Mouse (Mus musculus) G1E (cell line): Measurements from ENCODE around the gene Acsm4. TPM values are rescaled to one million over a fixed set of nuclear protein-coding genes. Genes with fewer than 3 reads are reported as not detected.

Experiments used
- ATAC-seq: 2 replicates; pipeline ENCODE4 v1.8.0; 2016; ENCODE audit warnings: mild to moderate bottlenecking; ENCODE audit not compliant: insufficient number of reproducible peaks, poor library complexity, low FRiP score, severe bottlenecking; ENCODE audit errors: extremely low read depth
- DNase-seq: peaks from one replicate; pipeline ENCODE4 v3.0.0; 2012; ENCODE audit warnings: low spot score
- H3K27me3 ChIP-seq: 2 replicates; pipeline ENCODE4 v1.6.1; 2012; ENCODE audit warnings: mild to moderate bottlenecking, low read length, inconsistent platforms; ENCODE audit not compliant: insufficient read depth
- H3K36me3 ChIP-seq: replicated peaks from 2 replicates; pipeline ENCODE3; 2012; ENCODE audit warnings: mild to moderate bottlenecking, inconsistent platforms
- H3K4me1 ChIP-seq: 2 replicates; pipeline ENCODE4 v1.6.1; 2012; ENCODE audit warnings: low read depth, low read length, inconsistent platforms, mixed read lengths; ENCODE audit not compliant: insufficient read depth
- H3K4me3 ChIP-seq: 2 replicates; pipeline ENCODE4 v1.5.1; 2012; ENCODE audit warnings: low read depth, mild to moderate bottlenecking, inconsistent platforms, low read length, moderate library complexity, mixed read lengths
- H3K9me3 ChIP-seq: replicated peaks from 2 replicates; pipeline ENCODE4 v1.6.1; 2012; ENCODE audit warnings: inconsistent platforms
- CTCF ChIP-seq: IDR thresholded peaks from 2 replicates; pipeline ENCODE4 v1.5.1; 2012; ENCODE audit warnings: low read depth, low read length, inconsistent platforms, mixed read lengths
- GATA1 ChIP-seq: IDR thresholded peaks from 2 replicates; pipeline ENCODE4 v1.6.1; 2012; ENCODE audit warnings: borderline replicate concordance, low read length, inconsistent platforms, mixed read lengths
- GATA2 ChIP-seq: IDR thresholded peaks from 2 replicates; pipeline ENCODE4 v1.6.1; 2012; ENCODE audit warnings: low read depth, low read length, inconsistent platforms, borderline replicate concordance
- POLR2AphosphoS5 ChIP-seq: IDR thresholded peaks from 2 replicates; pipeline ENCODE4 v1.6.1; 2012; ENCODE audit warnings: low read depth, low read length, inconsistent platforms; ENCODE audit not compliant: insufficient replicate concordance
- TAL1 ChIP-seq: conservative IDR thresholded peaks from 2 replicates; pipeline ENCODE4 v1.6.1; 2012; ENCODE audit warnings: low read depth, low read length, inconsistent platforms, mixed read lengths
- polyA plus RNA-seq: library from polyadenylated mRNA; stranded (reverse); fragments of >175 nt; gene quantifications from 2 replicates; pipeline ENCODE4 v1.2.3, GENCODE M21; 2012
- total RNA-seq, 2 experiments: library from RNA; stranded (forward) in 1 of 2; stranded (reverse) in 1 of 2; fragments of 200-1000 nt in 1 of 2; fragments of >200 nt in 1 of 2; fragmentation: Nextera tagmentation in 1 of 2; gene quantifications; 2 replicates each; pipeline ENCODE4 v1.2.3; 2014 to 2017

Gene Acsm4
- total RNA-seq (2014; fragmentation: Nextera tagmentation) (not detected in 2 replicates), total RNA-seq (2017) (not detected in 2 replicates), polyA plus RNA-seq (not detected in 2 replicates)

DNA sequence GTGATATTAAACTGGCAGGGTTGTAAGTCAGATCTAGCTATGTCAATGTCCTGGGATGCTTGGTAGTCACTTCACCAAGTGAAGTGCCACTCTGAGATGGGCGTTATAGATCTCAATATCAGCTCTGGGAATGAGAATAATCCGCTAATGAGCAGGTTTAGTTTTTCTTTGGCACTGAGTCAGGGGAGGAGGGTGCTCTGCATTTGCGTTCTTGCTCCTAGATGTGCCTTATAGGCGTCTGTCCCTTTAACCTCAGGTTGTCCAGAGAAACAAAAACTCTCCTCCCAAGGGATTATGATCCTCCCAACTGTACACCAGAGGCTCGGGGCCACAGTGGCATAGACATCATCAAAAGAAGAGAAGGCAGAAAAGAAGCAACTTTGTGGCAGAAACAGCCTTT lies at the start of gene Acsm4:
Gene Acsm4 (plus strand): TSS at position 301 of the 400 bp plus-strand sequence.
- ATAC-seq: no peak
- TF ChIP-seq CTCF (no peak), TAL1 (no peak), GATA1 (no peak), POLR2AphosphoS5 (no peak), GATA2 (no peak)
- no peaks in the 10 kb centered on the region for H3K4me1 ChIP-seq

DNA sequence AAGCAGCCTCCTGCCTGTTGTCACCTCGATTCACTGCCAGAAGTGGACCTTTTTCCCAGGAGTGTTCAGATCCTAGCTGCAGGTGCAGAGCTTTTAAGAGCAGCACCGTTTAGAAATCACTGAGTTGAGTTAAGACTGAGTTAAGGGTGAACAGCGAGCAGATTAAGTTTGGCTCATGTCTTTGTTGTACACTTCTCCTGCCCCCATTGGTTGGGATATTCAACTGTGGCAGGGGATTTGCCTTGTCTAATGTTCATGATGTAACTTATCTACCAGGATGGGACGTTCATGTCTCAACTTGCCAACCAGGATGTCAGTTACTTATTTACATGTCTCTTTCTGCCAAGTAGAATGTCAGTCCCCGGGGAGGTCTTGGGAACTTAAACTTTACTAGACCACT lies 47.5 kb upstream of the Acsm4 start:
- no peaks in the 10 kb centered on the region for H3K27me3 ChIP-seq
- ATAC-seq (no peak), DNase-seq (no peak)
- no peaks in the 10 kb centered on the region for H3K4me1 ChIP-seq
- H3K4me3 ChIP-seq: no peak overlapping the region
- no peaks in the 10 kb centered on the region for H3K36me3 ChIP-seq
- H3K9me3 ChIP-seq: no peaks in the 10 kb centered on the region
- no peak for TF ChIP-seq GATA1
- TF ChIP-seq TAL1: no peak
- TF ChIP-seq POLR2AphosphoS5: no peak
- no peak for TF ChIP-seq GATA2
- no peak for TF ChIP-seq CTCF

More for the DNA sequence above, at the start of gene Acsm4:
- Histone ChIP-seq H3K4me3 (no peak within 1 kb of the TSS), H3K27me3 (peaks cover 8% of the 10 kb centered on the region; the same call in 1 of the 2 replicates), H3K9me3 (no peaks in the 10 kb centered on the region), H3K36me3 (no peaks in the 10 kb centered on the region)
- DNase-seq: no peak

DNA sequence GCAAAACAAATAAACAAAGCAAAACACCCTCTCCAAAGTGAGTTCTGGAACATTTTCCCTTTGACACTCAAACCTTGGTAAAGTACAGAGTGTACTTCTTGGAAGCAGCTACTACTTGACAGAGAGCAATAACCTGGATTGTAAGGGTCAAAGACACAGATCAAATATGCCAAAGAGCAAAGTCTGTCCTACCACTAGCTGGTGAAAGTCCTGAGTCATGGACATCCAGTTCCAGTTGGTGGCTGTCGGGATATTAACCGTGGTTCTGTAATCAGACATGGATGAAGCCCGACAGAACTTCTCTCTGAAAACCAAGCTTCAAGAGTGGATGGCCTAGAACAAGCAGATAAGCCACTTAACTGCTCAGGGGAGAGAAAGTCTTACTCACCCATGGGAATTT lies 21.9 kb upstream of the Acsm4 start:
- H3K36me3 ChIP-seq: no peaks in the 10 kb centered on the region
- H3K27me3 ChIP-seq: 0 out of 2 replicates have a peak, but pooled peaks cover 4% of the 10 kb centered on the region
- no peak for DNase-seq
- no peaks in the 10 kb centered on the region for H3K9me3 ChIP-seq
- H3K4me3 ChIP-seq: no peak overlapping the region
- no peak for ATAC-seq
- TF ChIP-seq CTCF (no peak), TAL1 (no peak), GATA1 (no peak), GATA2 (no peak), POLR2AphosphoS5 (no peak)
- H3K4me1 ChIP-seq: no peaks in the 10 kb centered on the region

DNA sequence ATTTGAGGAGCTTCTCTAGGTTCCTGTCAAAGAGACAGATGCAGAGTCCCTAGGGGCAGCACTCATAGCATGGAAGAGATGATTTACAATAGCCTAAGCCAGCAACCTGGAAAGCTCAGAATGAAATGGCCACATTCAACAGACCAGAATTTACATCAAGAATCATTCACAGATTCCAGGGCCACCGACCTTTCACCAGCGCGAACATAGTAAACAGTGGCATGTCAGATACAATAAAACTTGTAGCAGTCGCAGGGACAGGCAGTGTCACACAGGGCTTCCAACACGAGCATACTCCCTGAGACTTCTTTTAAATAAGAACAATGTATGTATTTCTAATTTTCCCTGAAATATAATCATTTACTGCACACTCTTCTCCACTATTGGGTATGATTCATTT lies 19.4 kb upstream of the Acsm4 start:
- H3K4me3 ChIP-seq: no peak overlapping the region
- DNase-seq (no peak), ATAC-seq (no peak)
- H3K36me3 ChIP-seq: no peaks in the 10 kb centered on the region
- H3K4me1 ChIP-seq: no peaks in the 10 kb centered on the region
- 0 out of 2 replicates have a peak, but pooled peaks cover 4% of the 10 kb centered on the region for H3K27me3 ChIP-seq
- TF ChIP-seq POLR2AphosphoS5 (no peak), TAL1 (no peak), GATA2 (no peak), GATA1 (no peak), CTCF (no peak)
- H3K9me3 ChIP-seq: no peaks in the 10 kb centered on the region

DNA sequence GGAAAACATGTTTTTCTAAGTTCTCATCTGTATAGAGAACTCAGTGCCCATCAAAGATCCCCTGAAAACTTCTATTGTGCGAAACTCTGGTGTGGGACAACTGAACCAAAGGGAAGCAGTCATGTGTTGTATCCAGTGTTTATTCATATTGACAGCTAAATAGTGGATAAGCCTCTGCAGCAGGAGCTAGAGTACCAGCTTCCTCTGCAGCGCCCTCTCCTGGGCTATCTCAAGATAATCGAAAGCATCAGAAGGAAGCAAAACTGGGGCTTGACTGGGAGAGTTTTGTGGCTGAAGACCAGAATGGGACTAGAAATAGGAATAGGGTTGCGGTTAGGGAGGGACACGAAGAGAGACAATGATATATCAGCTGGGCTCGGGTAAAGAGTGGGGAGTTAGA lies 18.9 kb upstream of the Acsm4 start:
- ATAC-seq (no peak), DNase-seq (no peak)
- TF ChIP-seq GATA1 (no peak), GATA2 (no peak), CTCF (no peak), TAL1 (no peak), POLR2AphosphoS5 (no peak)
- Histone ChIP-seq H3K9me3 (no peaks in the 10 kb centered on the region), H3K4me3 (no peak overlapping the region), H3K4me1 (no peaks in the 10 kb centered on the region), H3K36me3 (no peaks in the 10 kb centered on the region), H3K27me3 (0 out of 2 replicates have a peak, but pooled peaks cover 4% of the 10 kb centered on the region)

DNA sequence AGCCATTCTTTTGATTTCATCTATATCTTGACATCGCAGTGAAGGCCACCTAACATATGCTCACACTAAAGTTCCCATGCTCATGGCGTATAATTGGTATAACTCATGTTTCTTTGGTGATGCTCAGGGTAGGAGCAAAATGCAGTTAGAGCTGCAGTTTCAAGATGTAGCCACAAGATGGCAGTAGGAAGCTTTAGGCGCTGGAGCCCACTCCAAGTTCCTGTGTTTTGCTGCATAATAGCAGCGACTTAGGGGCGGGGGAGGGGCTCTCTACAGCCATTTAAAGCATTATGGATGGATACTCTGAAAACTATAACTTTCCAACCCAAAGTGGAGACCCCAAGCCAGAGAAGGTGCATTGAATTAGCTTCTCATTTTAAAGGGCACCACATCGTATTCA lies 16.4 kb upstream of the Acsm4 start:
- no peaks in the 10 kb centered on the region for H3K4me1 ChIP-seq
- no peak overlapping the region for H3K4me3 ChIP-seq
- H3K36me3 ChIP-seq: no peaks in the 10 kb centered on the region
- TF ChIP-seq POLR2AphosphoS5 (no peak), CTCF (peak; percentile 92), GATA2 (no peak), TAL1 (no peak)
- peak; percentile 36 for DNase-seq
- peaks cover 8% of the 10 kb centered on the region; the same call in 1 of the 2 replicates for H3K27me3 ChIP-seq
- H3K9me3 ChIP-seq: no peaks in the 10 kb centered on the region
- ATAC-seq: no peak

DNA sequence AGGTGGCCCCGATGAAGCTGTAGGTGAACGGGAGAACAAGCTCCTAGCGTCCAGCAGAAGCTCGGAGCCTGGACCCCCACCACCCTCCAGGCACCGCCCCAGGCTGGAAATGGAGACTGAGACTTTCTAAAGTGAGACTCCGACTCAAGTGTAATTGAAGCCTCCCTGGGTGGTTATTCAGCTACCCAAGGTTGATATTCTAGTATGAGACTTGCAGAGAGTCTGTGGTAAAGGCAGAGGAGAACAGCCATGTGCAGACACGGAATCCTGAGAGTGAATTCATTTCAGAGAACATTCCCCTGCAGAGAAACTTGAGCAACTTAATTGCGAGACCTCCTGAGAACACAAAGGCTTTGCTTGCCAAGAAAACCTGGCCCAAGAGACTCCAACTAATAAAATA lies 9.7 kb upstream of the Acsm4 start:
- H3K9me3 ChIP-seq: no peaks in the 10 kb centered on the region
- DNase-seq (no peak), ATAC-seq (no peak)
- TF ChIP-seq POLR2AphosphoS5: no peak
- TF ChIP-seq CTCF: no peak
- H3K4me1 ChIP-seq: no peaks in the 10 kb centered on the region
- peaks cover 7% of the 10 kb centered on the region; the same call in 1 of the 2 replicates for H3K27me3 ChIP-seq
- no peaks in the 10 kb centered on the region for H3K36me3 ChIP-seq
- no peak overlapping the region for H3K4me3 ChIP-seq
